Mouse (Mus musculus) ES-E14 (cell line): Measurements from ENCODE around the gene Cttn. TPM values are rescaled to one million over a fixed set of nuclear protein-coding genes. Genes with fewer than 3 reads are reported as not detected.
A peak's percentile ranks its signal among the peaks of the same experiment; 100 is the strongest.

Source experiments
- DNase-seq: peaks from one replicate; pipeline ENCODE4 v3.0.0-alpha.2; 2013; ENCODE audit warnings: low read depth, low spot score
- H3K27ac ChIP-seq: 2 replicates; pipeline ENCODE4 v1.5.1; 2012; ENCODE audit warnings: low read depth, mild to moderate bottlenecking, low read length, moderate library complexity, mixed read lengths; ENCODE audit not compliant: poor library complexity, insufficient read depth, severe bottlenecking
- H3K36me3 ChIP-seq: 2 replicates; pipeline ENCODE4 v1.6.1; 2012; ENCODE audit warnings: mild to moderate bottlenecking, low read length, moderate library complexity, mixed read lengths; ENCODE audit not compliant: control insufficient read depth, poor library complexity, insufficient read depth, severe bottlenecking
- H3K4me1 ChIP-seq, 2 experiments: fragments of 150-350 bp in 1 of 2; sonication (generic) in 1 of 2; 2 replicates each; pipeline ENCODE4 v1.6.1; 2012; ENCODE audit warnings: low read length in 2 of 2, mild to moderate bottlenecking in 1 of 2, mixed read lengths in 1 of 2; ENCODE audit not compliant: control insufficient read depth in 2 of 2, insufficient read depth in 2 of 2, poor library complexity in 1 of 2
- H3K4me3 ChIP-seq, 2 experiments: fragments of 150-350 bp in 1 of 2; sonication (generic) in 1 of 2; 2 replicates each; pipeline ENCODE4 v1.5.1; 2012; ENCODE audit warnings: low read length in 2 of 2, low read depth in 1 of 2, mild to moderate bottlenecking in 1 of 2, mixed read lengths in 1 of 2; ENCODE audit not compliant: insufficient read depth in 1 of 2, poor library complexity in 1 of 2, severe bottlenecking in 1 of 2
- H3K9ac ChIP-seq: 2 replicates; pipeline ENCODE4 v1.6.1; 2012; ENCODE audit warnings: low read depth, mild to moderate bottlenecking, low read length, mixed read lengths; ENCODE audit not compliant: poor library complexity, insufficient read depth, severe bottlenecking
- H3K9me3 ChIP-seq: fragments of 150-350 bp; sonication (generic); 2 replicates; pipeline ENCODE4 v1.6.1; 2012; ENCODE audit warnings: low read depth, mild to moderate bottlenecking, low read length; ENCODE audit not compliant: control insufficient read depth, insufficient read depth
- CHD2 ChIP-seq: IDR thresholded peaks from 2 replicates; pipeline ENCODE4 v1.6.1; 2014; ENCODE audit warnings: mild to moderate bottlenecking, low read depth, low read length, inconsistent platforms
- HCFC1 ChIP-seq: IDR thresholded peaks from 2 replicates; pipeline ENCODE4 v1.6.1; 2012; ENCODE audit warnings: low read length, inconsistent platforms, borderline replicate concordance; ENCODE audit not compliant: insufficient read depth
- MAFK ChIP-seq: IDR thresholded peaks from 2 replicates; pipeline ENCODE4 v1.6.1; 2014; ENCODE audit warnings: mild to moderate bottlenecking, low read depth, low read length, inconsistent platforms; ENCODE audit not compliant: insufficient read depth
- ZC3H11A ChIP-seq: IDR thresholded peaks from 2 replicates; pipeline ENCODE4 v1.6.1; 2012; ENCODE audit warnings: low read depth, mild to moderate bottlenecking, inconsistent platforms, low read length, borderline replicate concordance
- ZNF384 ChIP-seq: IDR thresholded peaks from 2 replicates; pipeline ENCODE4 v1.6.1; 2012; ENCODE audit warnings: low read depth, low read length, inconsistent platforms
- in situ Hi-C, 2 experiments: fragments of 600-800 bp; cut with MboI; formaldehyde crosslinking; loops; one replicate each; pipeline ENCODE4 v1.15.1; 2025; ENCODE audit warnings: low sequenced_read_pairs in 2 of 2, inconsistent platforms in 1 of 2; ENCODE audit not compliant: unreplicated experiment in 2 of 2
- total RNA-seq: library from RNA; depleted of rRNA; stranded (reverse); fragments of 300-350 nt; gene quantifications from 2 replicates; pipeline ENCODE4 v1.2.3, GENCODE M21; 2012; rRNA removed

Gene Cttn
- total RNA-seq, 1 experiment, result 113 TPM

DNA sequence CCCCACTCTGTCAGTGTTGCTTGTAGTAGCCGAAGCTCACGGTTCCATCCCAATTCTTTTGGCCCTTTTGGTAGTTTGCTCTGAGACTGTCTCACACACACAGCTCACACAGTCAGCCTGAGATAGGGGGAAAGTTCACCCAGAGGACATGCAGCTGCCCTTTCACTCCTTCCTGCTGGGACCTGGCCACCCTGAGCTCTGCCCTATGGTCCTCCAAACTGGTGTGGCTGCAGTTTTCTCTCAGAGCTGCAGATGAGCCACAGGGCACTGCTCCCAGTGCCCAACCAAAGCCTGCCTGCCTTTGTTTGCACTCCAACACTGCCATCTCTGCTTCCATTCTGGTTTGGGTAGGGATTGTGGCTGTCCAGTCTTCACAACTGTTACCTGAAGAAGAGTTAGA, 81.1 kb downstream of the Cttn start:
- H3K4me1 ChIP-seq, result peaks cover 2 to 4% of the 10 kb centered on the region in 2 experiments; a peak in 1 of 4 replicates
- no peak overlapping the region for H3K4me3 ChIP-seq
- no peak overlapping the region for H3K27ac ChIP-seq
- TF ChIP-seq CHD2, result no peak
- no peak for TF ChIP-seq MAFK
- TF ChIP-seq HCFC1, result no peak
- TF ChIP-seq ZNF384, result no peak
- no peak for TF ChIP-seq ZC3H11A
- no peak for DNase-seq
- in situ Hi-C loops, result no loop called here
- H3K9ac ChIP-seq, result no peak overlapping the region
- no peaks in the 10 kb centered on the region for H3K36me3 ChIP-seq
- H3K9me3 ChIP-seq, result no peaks in the 10 kb centered on the region

DNA sequence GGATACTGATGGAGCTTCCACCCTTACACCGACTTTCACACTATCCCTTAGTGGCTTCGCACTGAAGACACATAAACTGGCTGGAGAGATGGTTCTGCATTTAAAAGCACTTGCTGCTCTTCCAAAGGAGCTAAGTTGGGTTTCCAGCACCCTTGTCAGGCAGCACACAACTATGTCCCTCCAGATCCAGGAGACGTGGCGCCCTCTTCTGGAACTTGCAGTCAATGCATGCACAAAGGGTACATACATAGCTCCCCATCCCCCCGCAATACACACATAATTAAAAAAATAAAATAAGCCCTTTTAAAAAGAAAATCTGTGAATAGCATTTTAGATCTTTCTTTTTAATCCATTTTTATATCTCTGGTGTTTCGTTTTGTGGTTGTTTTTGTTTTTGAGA, 83.3 kb downstream of the Cttn start:
- Histone ChIP-seq H3K27ac (no peak overlapping the region), H3K4me1 (peaks cover 2 to 4% of the 10 kb centered on the region in 2 experiments; a peak in 1 of 4 replicates), H3K36me3 (no peaks in the 10 kb centered on the region), H3K9me3 (no peaks in the 10 kb centered on the region), H3K9ac (no peak overlapping the region), H3K4me3 (no peak overlapping the region)
- DNase-seq, result peak; percentile 31
- in situ Hi-C loops, result no loop called here
- no peak for TF ChIP-seq HCFC1
- TF ChIP-seq ZNF384, result no peak
- no peak for TF ChIP-seq MAFK
- no peak for TF ChIP-seq CHD2
- TF ChIP-seq ZC3H11A, result no peak

Other genes with a start within 250 kb of the Cttn start
- 55.1 and 55.7 TPM in 2 replicates for gene Ppfia1, start 82.7 kb upstream of the Cttn start, total RNA-seq
- 2.3 and 2.9 TPM in 2 replicates for gene Fadd, start 111.5 kb upstream of the Cttn start, total RNA-seq